Mouse (Mus musculus) lung, embryonic 15.5 days (tissue): ENCODE measurements around the gene Card10. TPM values are rescaled to one million over a fixed set of nuclear protein-coding genes. Genes with fewer than 3 reads are reported as not detected.

ENCODE experiments used
- ATAC-seq: fragments of 200-750 bp; cut with Nextera tagmentation; 2 replicates; pipeline ENCODE4 v1.8.0; 2017; ENCODE audit warnings: moderate number of reproducible peaks, borderline replicate concordance; ENCODE audit not compliant: low FRiP score, low TSS enrichment; ENCODE audit errors: extremely low read depth
- H3K27ac ChIP-seq: fragments of 300-500 bp; sonication (generic); 2 replicates; pipeline ENCODE4 v1.5.1; 2015; ENCODE audit warnings: moderate library complexity, mild to moderate bottlenecking, inconsistent platforms
- H3K27me3 ChIP-seq: fragments of 300-500 bp; sonication (generic); 2 replicates; pipeline ENCODE4 v1.6.1; 2015; ENCODE audit warnings: inconsistent platforms
- H3K36me3 ChIP-seq: fragments of 300-500 bp; sonication (generic); 2 replicates; pipeline ENCODE4 v1.6.1; 2015; ENCODE audit warnings: inconsistent platforms
- H3K4me1 ChIP-seq: fragments of 300-500 bp; sonication (generic); 2 replicates; pipeline ENCODE4 v1.6.1; 2015; ENCODE audit warnings: inconsistent platforms
- H3K4me2 ChIP-seq: fragments of 300-500 bp; sonication (generic); 2 replicates; pipeline ENCODE4 v1.6.1; 2015; ENCODE audit warnings: inconsistent platforms, mild to moderate bottlenecking, moderate library complexity
- H3K4me3 ChIP-seq: fragments of 300-500 bp; sonication (generic); 2 replicates; pipeline ENCODE4 v1.5.1; 2015; ENCODE audit warnings: mild to moderate bottlenecking, inconsistent platforms
- H3K9ac ChIP-seq: fragments of 300-500 bp; sonication (generic); 2 replicates; pipeline ENCODE4 v1.6.1; 2015; ENCODE audit warnings: inconsistent platforms
- H3K9me3 ChIP-seq: fragments of 300-500 bp; sonication (generic); 2 replicates; pipeline ENCODE4 v1.6.1; 2016; ENCODE audit warnings: inconsistent platforms
- WGBS: fragments of 180-500 bp; shearing (Covaris S2); methylation state at CpG from one replicate; pipeline ENCODE4 v1.1.7; 2015; 5-methylcytosine and 5-hydroxymethylcytosine counted together
- polyA plus RNA-seq: library from polyadenylated mRNA; unstranded; fragments of >200 nt; fragmentation: Nextera tagmentation; extraction: Ambion mirVana; gene quantifications from 2 replicates; pipeline ENCODE4 v1.2.1, GENCODE M21; 2015

Gene Card10
- polyA plus RNA-seq, 1 experiment from 2014 or later, result 7.6 TPM

DNA sequence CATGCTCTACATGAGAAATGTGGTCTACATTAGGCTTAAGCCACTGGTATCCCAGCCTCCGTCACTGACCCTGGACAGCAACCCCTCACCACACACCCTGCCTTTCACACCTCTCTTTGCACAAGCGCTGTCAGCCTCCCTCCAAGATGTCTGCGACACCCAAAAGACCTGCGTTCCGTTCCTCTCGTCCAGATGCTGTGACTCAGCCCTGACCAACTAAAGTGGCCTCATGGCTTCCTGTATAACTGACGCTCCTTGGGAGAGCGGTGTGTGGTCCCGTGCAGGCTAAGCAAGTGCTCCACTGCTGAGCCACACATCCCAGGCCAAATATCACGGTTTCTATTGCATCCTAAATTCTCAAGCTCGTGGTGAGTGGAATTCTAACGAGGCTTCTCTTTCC lies 62.2 kb downstream of the Card10 start:
- WGBS, result 30% methylated on average over 12 of the region's 12 CpGs
- Histone ChIP-seq H3K9me3 (no peaks in the 10 kb centered on the region), H3K9ac (no peak overlapping the region), H3K4me3 (no peak overlapping the region), H3K4me1 (no peaks in the 10 kb centered on the region), H3K27me3 (peaks cover 13% of the 10 kb centered on the region), H3K27ac (no peak overlapping the region), H3K36me3 (no peaks in the 10 kb centered on the region), H3K4me2 (no peak overlapping the region)
- ATAC-seq, result no peak

DNA sequence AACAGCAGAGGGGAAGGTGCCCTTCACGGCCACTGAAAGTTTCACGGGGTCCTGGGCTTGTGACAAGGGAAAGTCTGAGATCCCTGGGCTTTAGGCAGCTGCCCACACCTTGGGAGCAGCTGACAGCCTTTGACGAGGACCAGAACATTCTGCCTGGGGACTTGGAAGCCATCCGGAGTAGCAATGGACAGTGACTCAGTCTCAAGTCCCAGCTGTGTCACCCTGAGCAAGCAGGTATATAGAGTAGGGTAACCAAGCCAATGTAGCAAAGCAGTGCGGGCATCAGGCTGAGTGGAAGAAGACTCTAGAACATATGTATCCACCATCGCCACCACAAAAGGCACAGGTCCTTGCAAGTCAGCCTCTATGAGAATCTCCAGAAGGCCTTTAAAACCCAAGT lies 65.7 kb downstream of the Card10 start:
- Histone ChIP-seq H3K27me3 (peaks cover 19% of the 10 kb centered on the region), H3K27ac (no peak overlapping the region), H3K4me1 (no peaks in the 10 kb centered on the region), H3K4me3 (no peak overlapping the region), H3K9ac (no peak overlapping the region), H3K4me2 (no peak overlapping the region), H3K9me3 (no peaks in the 10 kb centered on the region), H3K36me3 (no peaks in the 10 kb centered on the region)
- 52% methylated on average over 6 of the region's 6 CpGs for WGBS
- no peak for ATAC-seq

DNA sequence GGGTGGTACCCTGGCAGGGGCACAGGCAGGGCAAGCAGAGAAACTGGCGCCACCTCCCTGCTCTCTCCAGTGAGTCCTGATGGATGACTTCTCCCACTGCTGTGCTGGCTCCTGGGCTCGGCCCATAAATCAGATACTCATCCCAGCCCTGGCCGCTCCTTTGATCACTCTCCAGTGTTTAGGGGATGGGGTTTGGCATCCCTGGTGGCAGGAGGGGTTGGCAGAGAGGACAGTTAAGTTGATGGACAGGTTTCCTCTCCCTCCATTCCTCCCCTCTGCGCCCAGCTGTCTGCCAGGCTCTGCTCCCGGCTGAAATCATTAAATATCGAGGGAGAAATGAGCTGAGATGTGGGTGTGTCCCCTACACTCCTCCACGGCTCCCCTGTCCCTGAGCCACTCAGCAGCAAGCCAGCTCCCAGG lies 66.2 kb downstream of the Card10 start:
- H3K36me3 ChIP-seq, result no peaks in the 10 kb centered on the region
- H3K4me3 ChIP-seq, result no peak overlapping the region
- no peak overlapping the region for H3K4me2 ChIP-seq
- H3K27me3 ChIP-seq, result peaks cover 19% of the 10 kb centered on the region
- no peak for ATAC-seq
- no peak overlapping the region for H3K27ac ChIP-seq
- no peak overlapping the region for H3K9ac ChIP-seq
- WGBS, result 18% methylated on average over 7 of the region's 7 CpGs
- H3K4me1 ChIP-seq, result no peaks in the 10 kb centered on the region
- no peaks in the 10 kb centered on the region for H3K9me3 ChIP-seq

DNA sequence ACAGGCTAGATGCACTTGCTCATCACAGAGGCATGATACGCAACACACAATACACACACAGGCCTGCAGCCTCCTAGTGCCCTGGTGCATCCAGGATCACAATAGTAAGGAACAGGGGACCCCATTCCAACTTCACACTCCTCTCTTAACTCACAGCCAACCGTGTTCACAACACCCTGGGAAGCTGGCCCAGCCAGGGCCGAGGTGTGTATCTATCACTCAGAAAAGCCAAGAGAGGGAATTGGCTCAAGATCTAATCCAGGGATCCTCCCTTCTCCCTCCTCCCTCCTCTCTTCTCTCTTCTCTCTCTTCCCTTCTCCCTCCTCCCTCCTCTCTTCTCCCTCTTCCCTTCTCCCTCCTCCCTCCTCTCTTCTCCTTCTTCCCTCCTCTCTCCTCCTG lies 66.7 kb downstream of the Card10 start:
- Histone ChIP-seq H3K4me1 (no peaks in the 10 kb centered on the region), H3K4me2 (no peak overlapping the region), H3K27me3 (peaks cover 19% of the 10 kb centered on the region), H3K9me3 (no peaks in the 10 kb centered on the region), H3K4me3 (no peak overlapping the region), H3K36me3 (no peaks in the 10 kb centered on the region), H3K27ac (no peak overlapping the region), H3K9ac (no peak overlapping the region)
- no peak for ATAC-seq
- 49% methylated on average over 3 of the region's 3 CpGs for WGBS

DNA sequence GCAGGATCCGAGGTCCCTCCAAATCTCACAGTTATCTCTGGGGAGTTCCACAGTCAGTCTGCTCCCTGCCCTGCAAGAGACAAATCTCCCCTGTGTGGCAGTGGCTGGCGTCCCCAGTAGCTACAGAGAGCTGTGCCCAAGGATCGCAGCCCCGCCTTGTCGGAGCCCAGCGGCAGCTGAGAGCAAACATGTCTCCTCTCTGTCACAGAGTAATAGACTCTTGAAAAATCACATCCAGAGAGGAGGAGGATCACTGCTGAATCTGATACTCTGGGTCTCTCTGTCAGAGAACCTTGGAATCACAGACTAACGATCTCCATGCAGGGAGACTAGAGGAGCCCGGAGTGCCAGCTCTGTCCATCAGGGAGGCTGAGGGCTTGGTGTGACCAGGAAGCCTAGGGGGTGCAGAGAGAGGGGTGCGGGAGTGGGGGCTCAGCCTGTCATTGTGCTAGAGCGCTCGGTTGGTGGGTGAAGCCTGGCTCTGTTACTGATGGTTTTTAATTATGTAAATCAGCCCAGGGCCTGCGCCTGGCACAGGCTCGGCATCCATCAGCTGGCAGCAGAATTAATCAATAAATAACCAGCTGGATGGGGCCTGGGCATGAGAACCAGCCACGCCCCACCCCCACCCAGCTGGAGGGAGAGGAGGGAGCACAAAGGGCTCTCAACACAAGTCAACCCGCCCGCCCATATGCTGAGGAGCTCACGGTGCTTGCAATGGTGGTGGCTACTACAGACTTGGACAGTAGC lies 67.2 kb downstream of the Card10 start:
- H3K4me3 ChIP-seq, result no peak overlapping the region
- H3K9ac ChIP-seq, result no peak overlapping the region
- no peaks in the 10 kb centered on the region for H3K36me3 ChIP-seq
- no peaks in the 10 kb centered on the region for H3K9me3 ChIP-seq
- no peaks in the 10 kb centered on the region for H3K4me1 ChIP-seq
- H3K27ac ChIP-seq, result no peak overlapping the region
- ATAC-seq, result 0 out of 2 replicates have a peak, but pooled peaks have one; percentile 35
- peaks cover 19% of the 10 kb centered on the region for H3K27me3 ChIP-seq
- 19% methylated on average over 17 of the region's 17 CpGs for WGBS
- no peak overlapping the region for H3K4me2 ChIP-seq

DNA sequence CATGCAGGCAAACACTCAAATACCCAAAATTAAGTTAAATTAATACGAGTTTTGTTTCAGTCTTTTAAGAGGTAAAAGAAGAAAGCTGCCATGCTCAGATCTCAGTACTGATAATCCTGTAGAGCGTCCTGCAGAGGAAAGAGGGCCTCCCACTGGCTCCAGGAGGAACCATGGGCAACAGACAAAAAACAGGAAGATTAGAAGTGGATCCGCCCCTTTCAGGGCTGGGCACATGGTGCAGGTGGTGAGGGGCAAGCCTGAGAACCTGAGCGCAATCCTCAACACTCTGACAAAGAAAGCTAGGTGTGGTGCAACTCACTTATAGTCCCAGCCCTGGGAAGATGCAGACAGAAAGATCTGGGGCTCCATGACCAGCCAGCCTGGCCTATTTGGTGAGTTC lies 71.0 kb downstream of the Card10 start:
- Histone ChIP-seq H3K4me1 (no peaks in the 10 kb centered on the region), H3K27me3 (peaks cover 17% of the 10 kb centered on the region), H3K4me3 (no peak overlapping the region), H3K4me2 (no peak overlapping the region), H3K27ac (no peak overlapping the region), H3K36me3 (no peaks in the 10 kb centered on the region), H3K9me3 (no peaks in the 10 kb centered on the region), H3K9ac (no peak overlapping the region)
- WGBS, result 49% methylated on average over 4 of the region's 4 CpGs
- ATAC-seq, result no peak

DNA sequence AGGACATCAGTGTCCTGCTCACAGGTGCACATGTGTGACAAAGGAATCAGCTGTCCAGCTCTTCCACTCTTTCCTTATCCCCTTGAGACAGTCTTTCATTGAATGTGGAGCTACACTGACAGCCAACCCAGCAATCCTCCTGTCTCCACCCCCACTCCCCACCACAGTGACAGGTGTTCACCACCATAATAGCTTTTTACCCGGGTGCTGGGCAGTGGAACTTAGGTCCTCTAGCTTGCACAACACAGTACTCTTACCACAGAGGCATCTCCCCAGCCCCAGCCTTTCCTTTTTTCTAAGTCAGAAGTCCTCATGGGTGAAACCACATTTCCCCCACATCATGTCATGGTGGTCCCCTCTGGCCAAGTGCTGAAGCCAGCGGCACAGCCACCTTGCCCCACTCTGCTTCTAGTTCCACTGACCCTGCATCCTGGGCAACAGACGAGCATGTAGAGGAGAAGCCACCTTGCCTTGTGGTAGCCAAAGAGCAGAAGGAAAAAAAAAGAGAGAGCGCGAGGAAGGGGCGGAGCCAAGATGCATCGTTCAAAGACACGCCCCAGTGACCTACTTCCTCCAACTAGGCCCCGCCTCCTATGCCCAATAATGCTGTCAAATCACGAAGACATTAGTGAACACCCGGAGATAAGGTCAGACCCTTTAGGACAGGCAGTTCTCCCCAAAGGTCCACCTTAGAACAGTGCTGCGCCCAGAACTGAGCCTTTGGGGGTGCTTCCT lies 72.4 kb downstream of the Card10 start:
- WGBS, result 79% methylated on average over 12 of the region's 12 CpGs
- Histone ChIP-seq H3K27ac (no peak overlapping the region), H3K27me3 (peaks cover 4% of the 10 kb centered on the region; the same call in 1 of the 2 replicates), H3K9ac (no peak overlapping the region), H3K9me3 (no peaks in the 10 kb centered on the region), H3K4me3 (no peak overlapping the region), H3K4me2 (no peak overlapping the region), H3K4me1 (no peaks in the 10 kb centered on the region), H3K36me3 (no peaks in the 10 kb centered on the region)
- no peak for ATAC-seq

DNA sequence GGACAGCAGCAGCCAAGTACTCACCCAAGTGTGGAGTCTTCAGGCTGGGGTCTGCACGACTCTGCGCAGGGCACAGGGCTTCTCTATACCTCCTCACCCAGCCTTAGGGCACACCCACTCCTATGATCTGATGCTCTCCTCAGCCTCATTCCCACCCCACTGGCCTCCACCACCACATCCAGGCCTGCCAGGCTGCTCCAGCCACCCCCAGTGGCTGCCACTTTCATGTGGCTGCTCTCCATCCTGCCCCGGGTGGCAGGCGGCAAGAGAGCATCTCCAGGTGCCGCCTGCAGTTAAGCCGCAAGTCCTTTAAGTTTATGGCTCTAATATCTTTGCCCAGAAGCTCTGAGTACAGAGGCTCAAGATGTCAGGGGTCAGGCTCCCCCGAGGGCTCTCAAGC lies 76.1 kb downstream of the Card10 start:
- Histone ChIP-seq H3K27me3 (no peaks in the 10 kb centered on the region; the same call in 1 of the 2 replicates), H3K27ac (no peak overlapping the region), H3K4me1 (no peaks in the 10 kb centered on the region), H3K36me3 (no peaks in the 10 kb centered on the region), H3K9ac (no peak overlapping the region), H3K9me3 (no peaks in the 10 kb centered on the region), H3K4me3 (no peak overlapping the region), H3K4me2 (no peak overlapping the region)
- 65% methylated on average over 7 of the region's 7 CpGs for WGBS
- no peak for ATAC-seq

Other genes starting within 250 kb of the Card10 start
- gene Rac2, start 230.3 kb downstream of the Card10 start, polyA plus RNA-seq, result 17.5 and 27.3 TPM in 2 replicates
- gene Cyth4, start 206.0 kb downstream of the Card10 start, polyA plus RNA-seq, result 10.7 and 13.0 TPM in 2 replicates
- gene Elfn2, start 84.3 kb downstream of the Card10 start, polyA plus RNA-seq, result 0.06 and 0.08 TPM in 2 replicates
- 42.1 and 45.0 TPM in 2 replicates for gene Mfng, start 29.6 kb downstream of the Card10 start, polyA plus RNA-seq
- 105 and 109 TPM in 2 replicates for gene Cdc42ep1, start 39.6 kb upstream of the Card10 start, polyA plus RNA-seq
- gene Lgals2, start 52.5 kb upstream of the Card10 start, polyA plus RNA-seq, result 0.69 and 0.72 TPM in 2 replicates
- 54.0 and 56.2 TPM in 2 replicates for gene Gga1, start 74.1 kb upstream of the Card10 start, polyA plus RNA-seq
- 0.18 and 0.60 TPM in 2 replicates for gene Gm49510, start 96.6 kb upstream of the Card10 start, polyA plus RNA-seq
- 31.9 and 35.5 TPM in 2 replicates for gene Sh3bp1, start 96.7 kb upstream of the Card10 start, polyA plus RNA-seq
- 13.3 and 13.8 TPM in 2 replicates for gene Pdxp, start 110.9 kb upstream of the Card10 start, polyA plus RNA-seq
- gene Lgals1, start 123.7 kb upstream of the Card10 start, polyA plus RNA-seq, result 804 and 851 TPM in 2 replicates
- gene Nol12, start 131.9 kb upstream of the Card10 start, polyA plus RNA-seq, result 46.9 and 47.8 TPM in 2 replicates
- 39.2 and 44.9 TPM in 2 replicates for gene Triobp, start 144.7 kb upstream of the Card10 start, polyA plus RNA-seq
- 560 and 562 TPM in 2 replicates for gene H1f0, start 225.4 kb upstream of the Card10 start, polyA plus RNA-seq
- gene Galr3, start 238.8 kb upstream of the Card10 start, polyA plus RNA-seq, result not detected in 2 replicates